Mouse (Mus musculus) left cerebral cortex, adult 18-20 months (tissue): ENCODE data around the gene Uhrf2. TPM values are rescaled to one million over a fixed set of nuclear protein-coding genes. Genes with fewer than 3 reads are reported as not detected.
"Not testable (repeated sequence)": the region's sequence is repeated elsewhere in the genome, so short reads cannot be mapped to it uniquely, and the experiment has no call there.

Experiments
- DNase-seq, 2 experiments: peaks; one replicate each; pipeline ENCODE4 v3.0.0; 2021 to 2022; ENCODE audit warnings: low spot score in 2 of 2, mixed read lengths in 1 of 2
- long read RNA-seq, 2 experiments: library from polyadenylated mRNA; stranded (forward); transcript quantifications; one replicate each; pipeline ENCODE4 v2.0.0; 2021
- total RNA-seq, 2 experiments: library from RNA; stranded (reverse); gene quantifications; 2 replicates each; pipeline ENCODE4 v1.2.3; 2021

Gene Uhrf2
- total RNA-seq, result 10 to 100 TPM; 51.5 to 57.7 TPM
- long read RNA-seq, experiment 1, transcript Uhrf2-201 (16 exons, 3,536 nt), result major isoform, 42 of 55 reads
- long read RNA-seq, experiment 1, partial matches to known transcripts, result 9 of 55 reads
- long read RNA-seq, experiment 1, other reads (novel, unspliced or antisense), result 2 of 55 reads
- long read RNA-seq, experiment 2, transcript Uhrf2-201 (16 exons, 3,536 nt), result major isoform, 18 of 23 reads
- long read RNA-seq, experiment 2, partial matches to known transcripts, result 0 of 23 reads
- long read RNA-seq, experiment 2, other reads (novel, unspliced or antisense), result 5 of 23 reads

- peak; percentile 93 to 95 for DNase-seq
Measured at GRCm38 (mm10) chr19:30029894-30030635, at the start of gene Uhrf2. Gene Uhrf2, plus strand, starts transcription at chr19:30030513.

- DNase-seq, result no peak
Measured at GRCm38 (mm10) chr19:29984208-29985005, 45.9 kb upstream of the Uhrf2 start.

DNA sequence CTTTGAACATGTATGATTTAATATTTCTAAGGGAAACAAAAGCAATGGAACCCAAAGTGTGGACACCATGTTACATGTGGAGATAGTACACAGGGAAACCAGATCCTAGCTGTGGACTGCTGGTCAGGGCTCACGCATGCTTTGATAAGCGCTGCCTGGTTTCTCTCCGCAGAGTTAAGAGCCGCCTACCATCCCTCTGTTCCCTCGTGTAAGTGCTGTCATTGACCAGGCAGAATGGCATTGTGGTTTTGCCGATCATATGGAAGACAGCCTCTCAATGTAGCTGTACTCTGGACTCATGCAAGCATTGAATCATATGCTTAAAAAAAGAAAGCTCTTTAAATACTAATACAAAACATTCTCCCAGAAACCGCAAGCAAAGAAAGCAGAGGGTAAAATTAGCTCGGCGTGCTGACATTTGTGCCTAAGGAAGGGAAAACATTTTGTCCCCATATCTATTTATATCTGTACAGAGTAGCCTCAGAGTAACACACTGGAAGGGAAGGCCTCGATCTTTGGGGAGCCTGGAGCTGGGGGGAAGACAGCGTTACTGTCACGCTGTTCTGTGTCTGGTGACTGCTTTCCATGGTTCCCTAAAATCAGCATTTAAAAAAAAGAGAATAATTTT, 43.7 kb upstream of the Uhrf2 start:
- DNase-seq, result peak; percentile 6 to 11

GRCm38 (mm10) chr19:30000406-30001365, 29.6 kb upstream of the Uhrf2 start:
- no peak for DNase-seq

- no peak for DNase-seq
Measured at GRCm38 (mm10) chr19:30001550-30001949, 28.8 kb upstream of the Uhrf2 start.

GRCm38 (mm10) chr19:30003621-30004020, 26.7 kb upstream of the Uhrf2 start, which contains the start of gene Trpd52l3:
Gene Trpd52l3, plus strand, starts transcription at chr19:30003790.
- DNase-seq, result no peak

- DNase-seq, result no peak
Measured at GRCm38 (mm10) chr19:30006371-30006770, 23.9 kb upstream of the Uhrf2 start.

- DNase-seq, result no peak
Measured at GRCm38 (mm10) chr19:30010520-30011296, 19.6 kb upstream of the Uhrf2 start.

- no peak for DNase-seq
Measured at GRCm38 (mm10) chr19:30014331-30014730, 16.0 kb upstream of the Uhrf2 start.

- no peak for DNase-seq
Measured at GRCm38 (mm10) chr19:30016156-30016555, 14.2 kb upstream of the Uhrf2 start.

DNA sequence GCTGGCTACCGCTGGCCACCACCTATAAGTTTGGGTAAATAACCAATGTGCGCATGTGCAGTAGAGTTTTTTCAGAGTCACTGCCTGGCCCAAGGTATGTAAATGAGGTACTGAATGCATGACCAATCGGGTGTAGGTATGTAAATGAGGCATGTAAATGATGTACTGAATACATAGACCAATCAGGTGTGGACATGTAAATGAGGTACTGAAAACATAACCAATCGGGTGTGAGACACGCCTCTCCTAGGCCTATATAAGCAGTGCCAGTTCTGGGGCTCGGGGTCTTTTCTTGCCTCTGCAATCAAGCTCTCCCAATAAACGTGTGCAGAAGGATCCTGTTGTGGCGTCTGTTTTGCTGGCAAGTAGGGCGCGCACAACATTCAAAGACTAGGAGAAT, 6.9 kb upstream of the Uhrf2 start:
- not testable (repeated sequence) for DNase-seq

GRCm38 (mm10) chr19:30029002-30029710, 1.2 kb upstream of the Uhrf2 start:
- no peak for DNase-seq

GRCm38 (mm10) chr19:30030636-30031467, 539 bp downstream of the Uhrf2 start:
- peak in 1 of 2 experiments; percentile 22 for DNase-seq

DNA sequence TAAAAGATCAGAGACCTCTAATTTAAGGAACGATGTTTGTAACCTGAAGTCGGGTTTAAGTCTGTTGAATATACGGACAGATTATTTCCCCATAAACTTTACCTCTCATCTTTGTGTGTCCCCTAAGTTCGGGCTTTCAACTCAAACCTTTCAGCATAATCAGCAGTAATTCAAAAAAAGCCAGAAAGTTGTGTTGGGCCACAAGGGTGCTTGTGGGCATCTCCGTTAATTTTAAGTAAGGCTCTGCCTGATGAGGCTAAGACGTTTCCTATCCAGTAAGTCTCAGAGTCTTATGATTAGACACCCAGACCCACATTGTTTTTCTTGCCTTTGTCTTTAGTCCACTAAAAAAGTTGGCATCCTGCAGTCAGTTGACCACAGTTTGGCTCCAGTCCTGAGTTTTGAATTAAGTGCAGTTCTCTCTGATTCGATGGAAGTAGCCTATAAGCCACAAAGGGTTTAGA, 1.2 kb downstream of the Uhrf2 start:
- DNase-seq, result no peak

DNA sequence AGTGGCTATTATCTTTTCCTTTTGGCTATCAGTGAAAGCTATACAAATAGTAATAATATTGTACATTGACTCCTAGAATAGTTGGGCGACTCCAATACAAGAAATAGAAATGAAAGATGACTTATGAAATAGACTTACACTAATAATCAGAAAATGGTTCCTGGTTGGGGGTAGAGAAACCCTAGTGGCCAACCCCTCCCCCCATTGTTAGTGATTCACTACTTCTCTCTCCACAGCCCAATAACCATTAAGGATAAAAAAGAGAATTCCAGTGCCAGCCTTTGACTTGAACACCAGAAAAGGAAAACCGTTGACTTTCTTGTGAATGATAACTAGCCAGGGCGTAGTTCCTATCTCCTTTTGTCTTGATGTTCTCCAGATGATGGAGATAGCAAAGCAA, 1.9 kb downstream of the Uhrf2 start:
- DNase-seq, result no peak

DNA sequence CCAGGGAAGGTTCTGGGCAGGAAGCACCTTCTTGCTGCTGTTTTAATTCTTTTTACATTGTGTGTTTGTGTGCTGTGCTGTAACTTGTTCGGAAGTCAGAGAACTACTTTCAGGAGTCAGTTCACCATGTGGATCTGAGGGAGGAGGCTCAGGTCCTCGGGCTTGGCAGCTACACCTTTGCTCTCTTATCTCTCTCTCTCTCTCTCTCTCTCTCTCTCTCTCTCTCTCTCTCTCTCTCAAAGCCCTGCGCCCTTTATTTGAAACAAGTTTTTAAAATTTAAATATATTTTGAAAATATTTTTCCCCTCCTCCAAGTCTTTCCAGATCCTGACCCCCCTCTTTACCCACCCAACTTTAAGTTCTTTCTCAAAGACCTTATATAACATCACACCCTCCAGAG, 5.0 kb downstream of the Uhrf2 start:
- no peak for DNase-seq

DNA sequence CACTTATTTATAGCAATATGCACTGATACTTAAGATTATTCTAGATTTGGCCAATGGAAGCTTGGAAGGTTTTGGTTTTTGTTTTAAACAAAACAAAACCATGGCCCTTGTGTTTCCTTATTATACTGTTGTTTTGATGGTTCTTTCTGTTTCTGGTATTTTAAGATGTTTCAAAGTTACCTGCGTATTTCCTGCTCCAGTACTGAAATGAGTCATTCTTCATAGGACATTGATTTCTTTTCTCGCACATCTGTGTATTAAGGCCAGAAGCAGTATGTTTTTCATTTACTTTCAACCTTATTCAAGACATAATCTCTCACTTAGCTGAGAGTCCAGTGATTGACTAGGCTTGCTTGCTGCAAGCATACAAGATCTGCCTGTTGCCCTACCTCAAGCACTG, 13.4 kb downstream of the Uhrf2 start:
- DNase-seq, result no peak

DNA sequence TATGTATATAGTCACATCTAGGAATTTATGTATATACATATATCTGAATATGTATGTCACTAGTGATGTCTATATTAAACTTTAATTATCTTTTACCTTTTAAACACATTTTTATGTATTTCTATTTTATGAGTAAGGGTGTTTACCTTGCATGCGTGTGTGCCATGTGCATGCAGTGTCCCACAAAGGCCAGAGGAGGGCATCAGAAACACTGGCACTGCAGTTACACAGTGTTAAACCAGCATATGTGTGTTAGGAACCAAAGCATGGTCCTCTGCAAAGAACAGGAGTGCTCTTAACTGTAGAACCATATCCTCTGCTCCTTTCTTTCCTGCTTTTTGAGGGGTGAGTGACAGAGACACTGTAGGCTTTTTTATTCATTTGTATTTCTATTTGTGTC, 14.3 kb downstream of the Uhrf2 start:
- DNase-seq, result no peak
